Mouse (Mus musculus): Measurements from ENCODE around the gene Casp3.

GRCm38 (mm10) chr8:46655919-46656318, 38.8 kb downstream of the Casp3 start:
- TF ChIP-seq EP300 (IDR thresholded peaks at IDR 0.05; ENCODE audit: insufficient read depth, low read depth, low read length) (no peak), POLR2A (IDR thresholded peaks at IDR 0.05; ENCODE audit: insufficient read depth, low read depth, low read length) (no peak)

Measured in heart, adult 2 months (tissue).